Mouse (Mus musculus): ENCODE data around the gene Agfg2.

The Agfg2 gene

GRCm38 (mm10) chr5:137683388-137684293, 885 bp downstream of the Agfg2 start:
- no peak for DNase-seq (ENCODE audit: low read depth, low spot score)

GRCm38 (mm10) chr5:137682526-137682925, 2.0 kb downstream of the Agfg2 start:
- no peak for DNase-seq (ENCODE audit: low read depth, low spot score)

- no peak for DNase-seq (ENCODE audit: low read depth, low spot score)
Measured at GRCm38 (mm10) chr5:137679726-137680125, 4.8 kb downstream of the Agfg2 start.

GRCm38 (mm10) chr5:137678736-137679135, 5.8 kb downstream of the Agfg2 start:
- DNase-seq (ENCODE audit: low read depth, low spot score), result no peak

- no peak for DNase-seq (ENCODE audit: low read depth, low spot score)
Measured at GRCm38 (mm10) chr5:137677859-137678258, 6.7 kb downstream of the Agfg2 start.

GRCm38 (mm10) chr5:137674786-137675185, 9.7 kb downstream of the Agfg2 start:
- no peak for DNase-seq (ENCODE audit: low read depth, low spot score)

GRCm38 (mm10) chr5:137673015-137673414, 11.5 kb downstream of the Agfg2 start:
- DNase-seq (ENCODE audit: low read depth, low spot score), result no peak

- DNase-seq (ENCODE audit: low read depth, low spot score), result no peak
Measured at GRCm38 (mm10) chr5:137672361-137672760, 12.2 kb downstream of the Agfg2 start.

- DNase-seq (ENCODE audit: low read depth, low spot score), result no peak
Measured at GRCm38 (mm10) chr5:137671443-137672240, 12.9 kb downstream of the Agfg2 start.

GRCm38 (mm10) chr5:137670240-137670639, 14.3 kb downstream of the Agfg2 start:
- DNase-seq (ENCODE audit: low read depth, low spot score), result no peak

GRCm38 (mm10) chr5:137668971-137669370, 15.6 kb downstream of the Agfg2 start:
- DNase-seq (ENCODE audit: low read depth, low spot score), result no peak

- DNase-seq (ENCODE audit: low read depth, low spot score), result no peak
Measured at GRCm38 (mm10) chr5:137663057-137663456, 21.5 kb downstream of the Agfg2 start.

- DNase-seq (ENCODE audit: low read depth, low spot score), result no peak
Measured at GRCm38 (mm10) chr5:137660064-137660688, 24.4 kb downstream of the Agfg2 start.

- peak; percentile 41 for DNase-seq (ENCODE audit: low read depth, low spot score)
Measured at GRCm38 (mm10) chr5:137656977-137657376, 27.5 kb downstream of the Agfg2 start.

- DNase-seq (ENCODE audit: low read depth, low spot score), result no peak
Measured at GRCm38 (mm10) chr5:137654746-137655145, 29.8 kb downstream of the Agfg2 start.

GRCm38 (mm10) chr5:137653366-137653765, 31.2 kb downstream of the Agfg2 start:
- DNase-seq (ENCODE audit: low read depth, low spot score), result no peak

- DNase-seq (ENCODE audit: low read depth, low spot score), result peak; percentile 41
Measured at GRCm38 (mm10) chr5:137652474-137652873, 32.1 kb downstream of the Agfg2 start.

- no peak for DNase-seq (ENCODE audit: low read depth, low spot score)
Measured at GRCm38 (mm10) chr5:137649669-137650571, 34.6 kb downstream of the Agfg2 start.

- no peak for DNase-seq (ENCODE audit: low read depth, low spot score)
Measured at GRCm38 (mm10) chr5:137649251-137649650, 35.3 kb downstream of the Agfg2 start.

- peak; percentile 46 for DNase-seq (ENCODE audit: low read depth, low spot score)
Measured at GRCm38 (mm10) chr5:137647827-137648601, 36.5 kb downstream of the Agfg2 start.
